Mouse (Mus musculus) cerebellum, adult 2 months (tissue): Measurements from ENCODE around the gene Dnaic1. TPM values are rescaled to one million over a fixed set of nuclear protein-coding genes. Genes with fewer than 3 reads are reported as not detected.
"Not testable (repeated sequence)": the region's sequence is repeated elsewhere in the genome, so short reads cannot be mapped to it uniquely, and the experiment has no call there.

Experiments used
- DNase-seq, 2 experiments: peaks; one replicate each; pipeline ENCODE4 v3.0.0; 2021
- H3K27ac ChIP-seq: fragments of 200-500 bp; 2 replicates; pipeline ENCODE4 v1.5.1; 2012; ENCODE audit warnings: low read length, control low read depth, inconsistent platforms; ENCODE audit not compliant: insufficient read depth
- H3K27me3 ChIP-seq: fragments of 200-500 bp; 2 replicates; pipeline ENCODE4 v1.6.1; 2012; ENCODE audit warnings: inconsistent platforms, mild to moderate bottlenecking, low read length, moderate library complexity; ENCODE audit not compliant: control insufficient read depth, insufficient read depth
- H3K4me1 ChIP-seq: fragments of 200-500 bp; 2 replicates; pipeline ENCODE4 v1.6.1; 2011; ENCODE audit warnings: low read length; ENCODE audit not compliant: control insufficient read depth, insufficient read depth
- H3K4me3 ChIP-seq: fragments of 200-500 bp; replicated peaks from 2 replicates; pipeline ENCODE3; 2011; ENCODE audit warnings: mild to moderate bottlenecking, low read depth, low read length, control low read depth; ENCODE audit not compliant: insufficient read depth
- CTCF ChIP-seq: fragments of 200-500 bp; IDR thresholded peaks from 2 replicates; pipeline ENCODE4 v1.5.1; 2011; ENCODE audit warnings: low read depth, mild to moderate bottlenecking, control low read depth, low read length, moderate library complexity, borderline replicate concordance; ENCODE audit not compliant: insufficient read depth
- POLR2A ChIP-seq: fragments of 200-500 bp; IDR thresholded peaks from 2 replicates; pipeline ENCODE4 v1.6.1; 2011; ENCODE audit warnings: low read length, control low read depth, borderline replicate concordance; ENCODE audit not compliant: insufficient read depth
- WGBS: fragments of 180-500 bp; shearing (Covaris S2); methylation state at CpG from one replicate; pipeline ENCODE4 v1.1.7; 2018; 5-methylcytosine and 5-hydroxymethylcytosine counted together
- polyA plus RNA-seq: library from polyadenylated mRNA; depleted of rRNA; stranded (reverse); fragments of >200 nt; gene quantifications from 2 replicates; pipeline ENCODE4 v1.2.3, GENCODE M21; 2012

Dnaic1 gene
- polyA plus RNA-seq, 1 experiment: 9.3 TPM

GRCm38 (mm10) chr4:41673186-41673585 is 103.6 kb downstream of the Dnaic1 start:
- no peak for DNase-seq
- Histone ChIP-seq H3K27ac (no peak overlapping the region), H3K27me3 (no peaks in the 10 kb centered on the region), H3K4me1 (peaks cover 38% of the 10 kb centered on the region), H3K4me3 (no peak overlapping the region)
- 33% methylated on average over 19 of the region's 19 CpGs for WGBS
- TF ChIP-seq POLR2A: no peak
- no peak for TF ChIP-seq CTCF

GRCm38 (mm10) chr4:41676248-41677005 is 106.9 kb downstream of the Dnaic1 start:
- WGBS: 7% methylated on average over 17 of the region's 17 CpGs
- TF ChIP-seq CTCF: no peak
- Histone ChIP-seq H3K4me3 (peak overlapping the region; percentile 16), H3K27me3 (no peaks in the 10 kb centered on the region), H3K27ac (peak overlapping the region; percentile 35), H3K4me1 (peaks cover 60% of the 10 kb centered on the region)
- peak; percentile 62 to 70 for DNase-seq

- Histone ChIP-seq H3K4me3 (no peak overlapping the region), H3K4me1 (peaks cover 66% of the 10 kb centered on the region), H3K27ac (peak overlapping the region; percentile 35), H3K27me3 (no peaks in the 10 kb centered on the region)
- TF ChIP-seq POLR2A: peak; percentile 15; the same call in 1 of the 2 replicates
- no peak for TF ChIP-seq CTCF
- WGBS: 12% methylated on average over 13 of the region's 13 CpGs
- DNase-seq: peak; percentile 71 to 82
These were observed 107.5 kb downstream of the Dnaic1 start for GRCm38 (mm10) chr4:41677006-41677629.

DNA sequence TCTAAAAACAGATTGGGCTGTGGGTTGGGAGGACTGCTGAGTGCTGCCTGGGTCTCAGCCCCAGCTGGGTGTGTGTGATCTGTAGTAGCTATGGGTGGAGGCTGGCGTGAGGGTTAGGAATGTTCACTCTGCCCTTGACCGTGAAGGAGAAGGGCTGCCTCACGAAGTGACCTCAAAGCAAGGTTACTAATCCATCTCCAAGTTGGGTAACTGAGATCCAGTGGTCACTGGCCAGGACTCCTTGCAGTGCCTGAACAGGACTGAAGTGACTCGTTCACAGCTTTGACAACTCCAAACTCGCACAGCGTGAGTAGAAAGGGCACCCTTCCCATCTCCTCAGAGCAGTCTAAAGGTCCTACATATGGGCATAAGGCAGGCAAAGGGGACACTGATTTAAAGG is 109.3 kb downstream of the Dnaic1 start:
- H3K4me1 ChIP-seq: peaks cover 64% of the 10 kb centered on the region
- H3K27ac ChIP-seq: 0 out of 2 replicates have a peak overlapping the region, but pooled peaks have one; percentile 15
- DNase-seq: no peak
- TF ChIP-seq POLR2A (no peak), CTCF (no peak)
- no peaks in the 10 kb centered on the region for H3K27me3 ChIP-seq
- 57% methylated on average over 6 of the region's 6 CpGs for WGBS
- no peak overlapping the region for H3K4me3 ChIP-seq

DNA sequence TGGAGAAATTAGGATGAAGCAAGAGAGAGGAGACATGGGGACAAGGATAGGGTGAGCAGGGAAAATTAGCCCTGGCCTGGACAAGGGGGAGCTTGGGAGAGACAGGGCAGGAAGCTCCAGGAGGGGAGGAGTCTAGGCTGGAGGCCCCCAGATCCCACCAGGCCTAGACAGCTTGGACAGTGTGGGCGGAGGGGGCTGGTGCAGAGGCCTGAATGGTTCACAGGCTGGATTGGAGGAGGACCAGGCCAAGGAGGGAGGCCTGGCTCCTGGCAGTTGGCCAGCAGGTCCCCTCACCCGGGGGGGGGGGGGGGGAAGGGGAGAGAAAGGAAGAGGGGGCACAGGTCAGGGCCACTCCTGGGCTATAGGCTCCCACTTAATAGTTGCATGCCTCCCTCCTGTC is 109.7 kb downstream of the Dnaic1 start:
- Histone ChIP-seq H3K4me3 (no peak overlapping the region), H3K4me1 (peaks cover 64% of the 10 kb centered on the region), H3K27me3 (no peaks in the 10 kb centered on the region), H3K27ac (0 out of 2 replicates have a peak overlapping the region, but pooled peaks have one; percentile 15)
- no peak for DNase-seq
- 34% methylated on average over 2 of the region's 2 CpGs for WGBS
- TF ChIP-seq POLR2A (no peak), CTCF (no peak)

DNA sequence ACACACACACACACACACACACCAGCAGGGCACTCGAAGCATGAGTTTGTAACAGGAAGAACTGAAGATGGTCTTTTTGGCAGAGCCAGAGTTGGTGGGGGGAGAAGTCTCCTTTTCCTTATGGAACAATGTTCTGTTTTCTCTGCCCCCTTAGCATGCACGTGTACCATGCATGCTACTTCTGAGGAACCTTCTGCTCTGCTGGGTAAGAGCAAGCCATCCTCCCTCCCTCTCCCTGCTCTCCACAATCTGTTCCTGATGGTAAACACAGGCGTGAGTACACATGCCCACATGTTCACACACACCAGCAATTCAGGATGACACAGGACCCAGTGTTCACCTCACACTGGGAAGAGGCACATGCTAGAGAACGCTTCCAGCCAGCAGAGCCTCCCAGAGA is 111.6 kb downstream of the Dnaic1 start:
- peak in 1 of 2 experiments; percentile 53 for DNase-seq
- TF ChIP-seq CTCF (no peak), POLR2A (no peak)
- Histone ChIP-seq H3K4me3 (no peak overlapping the region), H3K27ac (peak overlapping the region; percentile 3; the same call in 1 of the 2 replicates), H3K4me1 (peaks cover 59% of the 10 kb centered on the region), H3K27me3 (no peaks in the 10 kb centered on the region)
- WGBS: 31% methylated on average over 4 of the region's 4 CpGs

GRCm38 (mm10) chr4:41681947-41682346 is 112.4 kb downstream of the Dnaic1 start:
- Histone ChIP-seq H3K4me1 (peaks cover 52% of the 10 kb centered on the region), H3K27me3 (no peaks in the 10 kb centered on the region), H3K27ac (peak overlapping the region; percentile 48; the same call in 1 of the 2 replicates), H3K4me3 (no peak overlapping the region)
- TF ChIP-seq POLR2A (no peak), CTCF (no peak)
- no peak for DNase-seq
- WGBS: 63% methylated on average over 10 of the region's 10 CpGs

- Histone ChIP-seq H3K4me1 (peaks cover 44% of the 10 kb centered on the region), H3K27me3 (no peaks in the 10 kb centered on the region), H3K27ac (peak overlapping the region; percentile 48), H3K4me3 (peak overlapping the region; percentile 22)
- whole genome bisulfite sequencing: 28% methylated on average over 6 of the region's 6 CpGs
- DNase-seq: no peak
- TF ChIP-seq POLR2A (no peak), CTCF (no peak)
These were observed 113.2 kb downstream of the Dnaic1 start for GRCm38 (mm10) chr4:41682789-41683188.

DNA sequence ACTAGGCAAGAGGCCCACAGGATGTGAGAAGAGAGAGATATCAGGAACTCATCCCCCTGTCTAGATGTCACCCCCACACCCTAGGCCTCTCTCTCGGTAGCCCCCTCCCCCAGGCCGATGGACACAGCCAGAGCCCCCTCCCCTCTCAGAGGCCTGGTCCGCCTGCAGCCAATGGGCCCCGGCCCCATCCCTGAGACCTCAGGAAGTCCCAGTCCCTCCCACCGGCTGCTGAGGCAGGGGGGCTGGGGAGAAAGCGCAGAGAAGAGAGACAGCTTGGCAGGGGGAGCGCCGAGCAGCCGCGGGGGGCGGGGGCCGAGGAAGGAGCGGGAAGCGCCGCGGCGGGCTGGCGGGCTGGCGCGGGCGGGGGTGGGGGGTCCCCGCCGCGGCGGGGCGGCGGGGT is 113.7 kb downstream of the Dnaic1 start:
- H3K4me1 ChIP-seq: peaks cover 44% of the 10 kb centered on the region
- DNase-seq, H3K4me3 ChIP-seq, H3K27ac ChIP-seq, H3K27me3 ChIP-seq: not testable (repeated sequence)
- 4% methylated on average over 11 of the region's 27 CpGs for WGBS

- H3K4me1 ChIP-seq: peaks cover 35% of the 10 kb centered on the region
- not testable (repeated sequence) for H3K27ac ChIP-seq, H3K4me3 ChIP-seq, H3K27me3 ChIP-seq, DNase-seq
- WGBS: 40% methylated on average over 27 of the region's 27 CpGs
These were observed 114.8 kb downstream of the Dnaic1 start for GRCm38 (mm10) chr4:41684131-41684930.
